Mouse (Mus musculus) limb, embryonic 14.5 days (tissue): ENCODE measurements around the gene Rnf34. TPM values are rescaled to one million over a fixed set of nuclear protein-coding genes. Genes with fewer than 3 reads are reported as not detected.

Experiments used
- ATAC-seq: fragments of 200-750 bp; cut with Nextera tagmentation; 2 replicates; pipeline ENCODE4 v1.8.0; 2017; ENCODE audit warnings: low read depth, moderate number of reproducible peaks, moderate TSS enrichment; ENCODE audit not compliant: low FRiP score
- DNase-seq: peaks from one replicate; pipeline ENCODE4 v3.0.0-alpha.2; 2015; ENCODE audit warnings: low spot score
- H3K27ac ChIP-seq: fragments of 300-500 bp; sonication (generic); replicated peaks from 2 replicates; pipeline ENCODE4 v1.5.1; 2014; ENCODE audit warnings: low read depth, mild to moderate bottlenecking, low read length, moderate library complexity, mixed read lengths
- H3K27me3 ChIP-seq: fragments of 300-500 bp; sonication (generic); 2 replicates; pipeline ENCODE4 v1.6.1; 2014; ENCODE audit warnings: low read length, mixed read lengths; ENCODE audit not compliant: control insufficient read depth, insufficient read depth
- H3K36me3 ChIP-seq: fragments of 300-500 bp; sonication (generic); 2 replicates; pipeline ENCODE4 v1.6.1; 2014; ENCODE audit warnings: mild to moderate bottlenecking, low read length, moderate library complexity, mixed read lengths; ENCODE audit not compliant: control insufficient read depth, insufficient read depth
- H3K4me1 ChIP-seq: fragments of 300-500 bp; sonication (generic); 2 replicates; pipeline ENCODE4 v1.6.1; 2014; ENCODE audit warnings: antibody characterized with exemption, low read length, mixed read lengths; ENCODE audit not compliant: control insufficient read depth, insufficient read depth
- H3K4me2 ChIP-seq: fragments of 300-500 bp; sonication (generic); replicated peaks from 2 replicates; pipeline ENCODE4 v1.6.1; 2014; ENCODE audit warnings: low read depth, mild to moderate bottlenecking, low read length, moderate library complexity; ENCODE audit not compliant: severe bottlenecking
- H3K4me3 ChIP-seq: fragments of 300-500 bp; sonication (generic); replicated peaks from 2 replicates; pipeline ENCODE4 v1.5.1; 2014; ENCODE audit warnings: low read length
- H3K9ac ChIP-seq: fragments of 300-500 bp; sonication (generic); 2 replicates; pipeline ENCODE4 v1.6.1; 2014; ENCODE audit warnings: mild to moderate bottlenecking, low read depth, low read length, moderate library complexity; ENCODE audit not compliant: severe bottlenecking
- H3K9me3 ChIP-seq: fragments of 300-500 bp; sonication (generic); 2 replicates; pipeline ENCODE4 v1.6.1; 2016; ENCODE audit warnings: low read length; ENCODE audit not compliant: control insufficient read depth
- POLR2A ChIP-seq: fragments of 200-500 bp; IDR thresholded peaks from 2 replicates; pipeline ENCODE4 v1.8.0; 2012; ENCODE audit warnings: inconsistent platforms, mild to moderate bottlenecking, moderate library complexity, borderline replicate concordance; ENCODE audit not compliant: insufficient read depth, insufficient read length; ENCODE audit errors: extremely low read depth
- WGBS: fragments of 180-500 bp; shearing (Covaris S2); extraction: QIAGEN DNeasy Blood & Tissue Kit; methylation state at CpG from one replicate; pipeline ENCODE4 v1.1.7; 2014; 5-methylcytosine and 5-hydroxymethylcytosine counted together
- polyA plus RNA-seq, 2 experiments: library from polyadenylated mRNA; depleted of rRNA in 1 of 2; stranded (reverse) in 1 of 2; unstranded in 1 of 2; fragments of >200 nt; fragmentation: Nextera tagmentation in 1 of 2; extraction: Ambion mirVana in 1 of 2; gene quantifications; 2 replicates each; pipeline versions ENCODE4 v1.2.1 to v1.2.3; 2012 to 2014

The Rnf34 gene
- polyA plus RNA-seq, 2 experiments: 23.5 to 33.7 TPM

DNA sequence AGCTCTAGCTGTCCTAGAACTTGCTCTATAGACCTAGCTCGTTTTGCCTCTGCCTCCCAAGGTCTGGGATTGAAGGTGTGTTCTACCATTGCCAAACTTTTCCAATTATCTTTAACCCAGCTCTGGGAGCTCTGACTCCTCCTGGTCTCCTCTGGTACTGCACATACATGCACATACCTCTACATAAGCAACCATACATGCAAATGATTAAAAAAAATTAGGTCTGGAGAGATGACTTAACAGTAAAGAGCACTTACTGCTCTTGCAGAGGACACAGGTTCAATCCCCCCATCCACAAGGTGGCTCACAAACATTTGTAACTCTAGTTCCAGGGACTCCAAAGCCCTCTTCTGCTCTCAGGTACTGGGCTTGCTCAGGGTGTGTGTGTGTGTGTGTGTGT, 25.9 kb upstream of the Rnf34 start:
- DNase-seq (no peak), ATAC-seq (no peak)
- H3K4me3 ChIP-seq: no peak overlapping the region

DNA sequence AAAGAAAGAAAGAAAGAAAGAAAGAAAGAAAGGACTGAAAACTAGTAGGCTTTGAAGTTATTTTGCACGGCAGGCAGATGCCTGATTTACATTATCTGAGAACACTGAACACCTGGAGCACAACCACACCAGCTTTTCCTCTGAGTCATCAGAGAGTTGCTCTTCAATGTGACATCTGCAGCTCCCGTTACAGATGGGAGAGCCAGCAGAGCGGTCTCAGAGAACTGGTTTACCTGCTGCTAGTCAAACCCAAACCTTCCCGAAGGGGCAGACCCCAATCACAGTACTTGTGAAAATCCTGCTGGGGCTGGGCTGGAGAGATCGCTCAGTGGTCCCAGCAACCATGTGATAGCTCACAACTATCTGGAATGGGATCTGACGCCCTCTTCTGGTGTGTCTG, 25.4 kb upstream of the Rnf34 start:
- no peak for ATAC-seq

More for the DNA sequence above, 25.9 kb upstream of the Rnf34 start:
- TF ChIP-seq POLR2A: no peak
- H3K4me2 ChIP-seq: no peak overlapping the region
- H3K9ac ChIP-seq: no peak overlapping the region
- H3K36me3 ChIP-seq: peaks cover 6% of the 10 kb centered on the region
- no peaks in the 10 kb centered on the region for H3K27me3 ChIP-seq
- WGBS: 57% methylated on average over 1 of the region's 1 CpGs
- peaks cover 8% of the 10 kb centered on the region; the same call in 1 of the 2 replicates for H3K4me1 ChIP-seq
- H3K9me3 ChIP-seq: no peaks in the 10 kb centered on the region
- no peak overlapping the region for H3K27ac ChIP-seq

DNA sequence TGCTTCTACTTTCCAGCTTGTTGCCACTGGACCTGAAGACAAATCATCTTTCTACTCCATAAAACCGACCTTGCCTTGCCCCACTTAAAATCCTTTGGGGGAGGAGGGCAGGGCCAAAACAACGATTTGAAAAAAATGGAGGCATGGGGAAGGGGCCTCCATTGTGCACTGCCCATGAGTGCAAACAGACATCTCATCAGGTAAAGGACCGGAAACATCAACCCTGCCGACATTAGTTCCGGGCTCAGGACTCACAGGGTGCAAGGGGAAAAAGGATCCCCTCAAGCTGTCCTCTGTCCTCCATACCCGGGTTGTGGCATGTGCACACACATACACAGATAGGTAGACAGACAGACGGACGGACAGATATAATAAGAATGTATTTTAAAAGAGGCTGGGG, 24.7 kb upstream of the Rnf34 start:
- peaks cover 3% of the 10 kb centered on the region; the same call in 1 of the 2 replicates for H3K4me1 ChIP-seq
- no peak for TF ChIP-seq POLR2A
- no peak for ATAC-seq
- no peak overlapping the region for H3K4me2 ChIP-seq
- H3K9me3 ChIP-seq: no peaks in the 10 kb centered on the region
- no peak overlapping the region for H3K9ac ChIP-seq
- no peaks in the 10 kb centered on the region for H3K27me3 ChIP-seq
- no peak overlapping the region for H3K27ac ChIP-seq
- 87% methylated on average over 8 of the region's 8 CpGs for WGBS
- no peak for DNase-seq
- no peak overlapping the region for H3K4me3 ChIP-seq
- H3K36me3 ChIP-seq: no peaks in the 10 kb centered on the region

More for the DNA sequence above, 25.4 kb upstream of the Rnf34 start:
- Histone ChIP-seq H3K4me2 (no peak overlapping the region), H3K27me3 (no peaks in the 10 kb centered on the region), H3K9ac (no peak overlapping the region), H3K36me3 (peaks cover under 1% of the 10 kb centered on the region; the same call in 1 of the 2 replicates), H3K27ac (no peak overlapping the region), H3K4me3 (no peak overlapping the region), H3K9me3 (no peaks in the 10 kb centered on the region), H3K4me1 (peaks cover 8% of the 10 kb centered on the region; the same call in 1 of the 2 replicates)
- WGBS: 69% methylated on average over 6 of the region's 6 CpGs
- DNase-seq: no peak
- TF ChIP-seq POLR2A: no peak

DNA sequence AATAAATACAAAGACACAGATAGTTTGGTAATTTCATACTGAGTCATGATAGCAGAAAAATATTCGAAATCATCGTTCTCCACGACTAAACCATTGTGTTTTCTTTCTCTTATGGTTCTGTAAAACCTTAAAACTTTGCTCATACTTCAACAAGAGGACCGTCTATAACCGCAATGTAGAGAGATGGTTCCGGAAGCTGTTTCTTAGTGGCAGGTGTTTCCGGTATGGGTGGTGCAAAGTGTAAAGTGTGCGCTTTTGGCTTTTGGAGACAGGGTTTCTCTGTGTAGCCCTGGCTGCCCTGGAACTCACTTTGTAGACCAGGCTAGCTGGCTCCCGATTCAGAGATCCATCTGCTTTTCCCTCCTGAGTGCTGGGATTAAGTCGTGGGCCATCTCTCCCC, 17.3 kb upstream of the Rnf34 start:
- Histone ChIP-seq H3K27ac (no peak overlapping the region), H3K4me3 (no peak overlapping the region), H3K9ac (no peak overlapping the region), H3K4me2 (no peak overlapping the region), H3K27me3 (no peaks in the 10 kb centered on the region), H3K36me3 (no peaks in the 10 kb centered on the region), H3K4me1 (no peaks in the 10 kb centered on the region), H3K9me3 (no peaks in the 10 kb centered on the region)
- DNase-seq (no peak), ATAC-seq (no peak)
- WGBS: 88% methylated on average over 10 of the region's 10 CpGs
- no peak for TF ChIP-seq POLR2A

DNA sequence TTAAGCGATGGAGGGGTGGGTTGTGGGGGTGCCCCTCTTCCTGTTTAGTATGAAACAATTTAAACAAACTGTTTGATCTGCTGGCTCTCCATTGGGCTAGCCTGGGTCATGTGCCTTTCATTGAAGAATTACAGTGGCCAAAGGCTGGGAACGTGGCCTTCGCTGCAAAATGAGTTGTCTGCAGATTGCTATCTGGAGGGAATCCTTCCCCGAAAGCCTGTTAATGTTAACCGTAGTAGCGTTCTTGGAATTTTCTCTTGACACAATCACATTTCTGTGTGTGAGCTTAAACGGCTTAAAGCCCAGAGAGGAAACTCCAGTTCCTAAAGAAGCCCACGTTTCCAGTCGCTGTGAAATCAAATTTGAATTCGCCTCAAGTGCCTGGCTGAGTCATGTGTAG, 16.9 kb upstream of the Rnf34 start:
- WGBS: 81% methylated on average over 10 of the region's 10 CpGs
- no peak for DNase-seq

DNA sequence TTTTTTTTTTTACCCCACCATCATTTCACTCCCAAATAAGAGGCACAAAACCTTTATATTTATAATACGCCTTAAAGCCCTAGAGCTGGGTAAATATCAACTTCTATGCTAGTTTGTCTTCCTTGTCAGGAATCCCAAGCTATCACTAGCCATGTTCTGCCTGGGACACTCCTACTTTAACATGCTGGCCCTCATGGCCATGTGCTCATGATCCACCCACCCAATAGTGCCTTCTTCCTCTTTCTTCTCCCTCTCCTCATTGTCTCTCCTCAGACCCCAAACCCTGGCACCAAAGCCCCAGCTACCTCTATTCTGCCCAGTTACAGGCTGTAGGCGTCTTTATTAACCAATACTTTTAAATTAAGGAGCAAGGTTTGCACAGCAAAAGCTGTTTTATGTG, 8.7 kb upstream of the Rnf34 start:
- H3K4me1 ChIP-seq: no peaks in the 10 kb centered on the region
- no peaks in the 10 kb centered on the region for H3K9me3 ChIP-seq
- no peak overlapping the region for H3K4me3 ChIP-seq
- H3K36me3 ChIP-seq: no peaks in the 10 kb centered on the region
- no peak overlapping the region for H3K27ac ChIP-seq
- 89% methylated on average over 2 of the region's 2 CpGs for WGBS
- no peak overlapping the region for H3K9ac ChIP-seq
- ATAC-seq: no peak
- TF ChIP-seq POLR2A: no peak
- H3K4me2 ChIP-seq: no peak overlapping the region
- H3K27me3 ChIP-seq: no peaks in the 10 kb centered on the region
- no peak for DNase-seq

More for the DNA sequence above, 16.9 kb upstream of the Rnf34 start:
- Histone ChIP-seq H3K36me3 (no peaks in the 10 kb centered on the region), H3K27ac (no peak overlapping the region), H3K9me3 (no peaks in the 10 kb centered on the region), H3K27me3 (no peaks in the 10 kb centered on the region), H3K9ac (no peak overlapping the region), H3K4me3 (no peak overlapping the region), H3K4me1 (no peaks in the 10 kb centered on the region), H3K4me2 (no peak overlapping the region)
- TF ChIP-seq POLR2A: no peak
- ATAC-seq: no peak
